Mouse (Mus musculus): Measurements from ENCODE around the gene Thumpd3. TPM values are rescaled to one million over a fixed set of nuclear protein-coding genes. Genes with fewer than 3 reads are reported as not detected.

Thumpd3 gene
- polyA plus RNA-seq, 1 experiment from 2014 or later = 50.4 TPM

DNA sequence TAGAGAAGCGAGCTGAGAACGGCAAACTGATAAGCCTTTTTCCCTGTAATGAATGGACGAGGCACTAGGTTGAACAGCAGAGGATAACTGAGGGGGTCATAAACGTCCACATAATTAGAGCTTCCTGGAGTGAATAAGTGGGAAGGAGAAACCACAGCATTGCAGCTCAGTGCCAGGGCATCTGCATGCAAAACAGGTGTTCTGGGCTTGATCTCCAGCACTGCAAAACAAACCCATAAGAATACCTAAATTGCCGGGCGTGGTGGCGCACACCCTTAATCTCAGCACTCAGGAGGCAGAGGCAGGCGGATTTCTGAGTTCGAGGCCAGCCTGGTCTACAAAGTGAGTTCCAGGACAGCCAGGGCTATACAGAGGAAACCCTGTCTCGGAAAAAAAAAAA, 17.3 kb downstream of the Thumpd3 start:
- no peak overlapping the region for H3K4me3 ChIP-seq (ENCODE audit: low read depth, low read length)
- H3K4me1 ChIP-seq (ENCODE audit: control insufficient read depth, insufficient read depth, low read length) = no peaks in the 10 kb centered on the region
- ATAC-seq (ENCODE audit: insufficient read depth, low FRiP score, low TSS enrichment) = no peak
- no peak overlapping the region for H3K4me2 ChIP-seq (ENCODE audit: low read depth)
- no peak overlapping the region for H3K27ac ChIP-seq (ENCODE audit: low read depth, low read length)
- no peak for DNase-seq (ENCODE audit: low spot score)
- H3K9me3 ChIP-seq (ENCODE audit: control insufficient read depth, low read length) = no peaks in the 10 kb centered on the region
- WGBS = 86% methylated on average over 10 of the region's 10 CpGs
- peaks cover 5% of the 10 kb centered on the region; the same call in 1 of the 2 replicates for H3K36me3 ChIP-seq (ENCODE audit: control insufficient read depth, insufficient read depth, low read length)
- H3K9ac ChIP-seq (ENCODE audit: low read length) = no peak overlapping the region
- H3K27me3 ChIP-seq (ENCODE audit: control insufficient read depth, insufficient read depth, low read length) = no peaks in the 10 kb centered on the region

DNA sequence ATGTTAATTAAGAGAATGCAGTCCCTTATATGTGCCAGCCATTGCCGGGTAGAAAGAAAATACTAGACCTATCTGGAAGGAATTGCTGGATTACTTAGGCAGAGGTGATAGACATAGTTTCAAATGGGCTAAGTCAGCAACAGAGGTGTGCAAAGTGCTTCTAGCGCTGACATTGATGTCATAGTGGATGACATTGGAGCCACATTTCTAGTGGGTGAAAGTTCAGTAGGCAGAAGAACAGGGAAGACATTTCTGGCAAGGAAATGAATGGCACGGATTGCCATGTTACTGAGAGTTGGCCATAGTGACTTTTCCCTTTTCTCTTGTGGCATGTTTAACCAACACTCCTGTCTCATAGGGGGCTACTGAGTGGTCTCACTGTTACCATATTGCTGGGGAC, 19.2 kb downstream of the Thumpd3 start:
- Histone ChIP-seq H3K27me3 (ENCODE audit: control insufficient read depth, insufficient read depth, low read length) (no peaks in the 10 kb centered on the region), H3K9me3 (ENCODE audit: control insufficient read depth, low read length) (no peaks in the 10 kb centered on the region), H3K9ac (ENCODE audit: low read length) (no peak overlapping the region), H3K4me2 (ENCODE audit: low read depth) (no peak overlapping the region), H3K36me3 (ENCODE audit: control insufficient read depth, insufficient read depth, low read length) (peaks cover 4% of the 10 kb centered on the region; the same call in 1 of the 2 replicates), H3K4me3 (ENCODE audit: low read depth, low read length) (no peak overlapping the region), H3K4me1 (ENCODE audit: control insufficient read depth, insufficient read depth, low read length) (no peaks in the 10 kb centered on the region), H3K27ac (ENCODE audit: low read depth, low read length) (no peak overlapping the region)
- DNase-seq (ENCODE audit: low spot score) (no peak), ATAC-seq (ENCODE audit: insufficient read depth, low FRiP score, low TSS enrichment) (no peak)
- WGBS = 96% methylated on average over 3 of the region's 3 CpGs

DNA sequence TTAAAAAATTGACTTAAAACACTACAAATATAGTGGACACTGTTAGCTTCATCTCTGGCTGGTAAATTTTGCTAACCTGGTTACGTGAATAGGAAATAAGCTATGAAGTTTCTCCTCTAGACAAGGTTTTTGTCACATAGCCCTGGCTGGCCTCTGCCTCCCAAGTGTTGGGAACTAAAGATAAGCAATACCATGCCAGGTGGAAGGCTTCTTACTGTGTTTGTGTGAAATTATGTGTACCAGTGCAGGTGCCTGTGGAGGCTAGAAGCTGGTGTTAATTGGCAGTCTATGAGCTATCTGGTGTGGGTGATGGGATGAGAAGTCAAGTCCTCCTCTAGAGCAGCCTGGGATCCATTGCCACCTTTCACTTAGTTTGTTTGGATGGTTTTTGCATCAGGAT, 23.1 kb downstream of the Thumpd3 start:
- DNase-seq (ENCODE audit: low spot score) (no peak), ATAC-seq (ENCODE audit: insufficient read depth, low FRiP score, low TSS enrichment) (no peak)
- no peaks in the 10 kb centered on the region for H3K27me3 ChIP-seq (ENCODE audit: control insufficient read depth, insufficient read depth, low read length)
- H3K27ac ChIP-seq (ENCODE audit: low read depth, low read length) = no peak overlapping the region
- 96% methylated on average over 1 of the region's 1 CpGs for WGBS
- no peak overlapping the region for H3K4me3 ChIP-seq (ENCODE audit: low read depth, low read length)
- no peak overlapping the region for H3K4me2 ChIP-seq (ENCODE audit: low read depth)
- no peak overlapping the region for H3K9ac ChIP-seq (ENCODE audit: low read length)
- H3K36me3 ChIP-seq (ENCODE audit: control insufficient read depth, insufficient read depth, low read length) = peaks cover 3% of the 10 kb centered on the region; the same call in 1 of the 2 replicates
- no peaks in the 10 kb centered on the region for H3K4me1 ChIP-seq (ENCODE audit: control insufficient read depth, insufficient read depth, low read length)
- H3K9me3 ChIP-seq (ENCODE audit: control insufficient read depth, low read length) = no peaks in the 10 kb centered on the region

DNA sequence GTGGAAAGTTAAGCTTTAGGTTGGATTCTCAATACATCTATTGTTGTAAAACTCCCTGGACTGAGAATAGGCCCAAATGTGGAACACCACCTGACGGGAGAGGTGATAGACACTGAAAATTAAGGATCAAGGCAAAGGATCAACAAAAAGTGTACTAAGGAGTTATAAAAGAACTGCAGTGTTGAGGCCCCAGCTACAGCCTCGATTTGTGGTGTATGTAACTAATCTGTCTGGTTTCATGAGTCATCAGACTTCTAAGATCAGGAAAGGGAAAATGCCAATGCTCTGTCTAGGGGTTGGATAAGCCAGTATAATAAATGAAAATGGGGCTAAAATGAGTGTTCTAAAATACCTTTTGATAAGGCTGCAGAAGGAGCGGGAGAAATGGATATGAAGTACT, 29.2 kb downstream of the Thumpd3 start:
- Histone ChIP-seq H3K9me3 (ENCODE audit: control insufficient read depth, low read length) (no peaks in the 10 kb centered on the region), H3K4me3 (ENCODE audit: low read depth, low read length) (peak overlapping the region; percentile 94), H3K4me2 (ENCODE audit: low read depth) (peak overlapping the region; percentile 87), H3K4me1 (ENCODE audit: control insufficient read depth, insufficient read depth, low read length) (peaks cover 6% of the 10 kb centered on the region; the same call in 1 of the 2 replicates), H3K36me3 (ENCODE audit: control insufficient read depth, insufficient read depth, low read length) (no peaks in the 10 kb centered on the region), H3K9ac (ENCODE audit: low read length) (peak overlapping the region; percentile 98; the same call in 1 of the 2 replicates), H3K27ac (ENCODE audit: low read depth, low read length) (no peak overlapping the region), H3K27me3 (ENCODE audit: control insufficient read depth, insufficient read depth, low read length) (no peaks in the 10 kb centered on the region)
- 52% methylated on average over 3 of the region's 3 CpGs for WGBS
- ATAC-seq (ENCODE audit: insufficient read depth, low FRiP score, low TSS enrichment) (no peak), DNase-seq (ENCODE audit: low spot score) (no peak)

DNA sequence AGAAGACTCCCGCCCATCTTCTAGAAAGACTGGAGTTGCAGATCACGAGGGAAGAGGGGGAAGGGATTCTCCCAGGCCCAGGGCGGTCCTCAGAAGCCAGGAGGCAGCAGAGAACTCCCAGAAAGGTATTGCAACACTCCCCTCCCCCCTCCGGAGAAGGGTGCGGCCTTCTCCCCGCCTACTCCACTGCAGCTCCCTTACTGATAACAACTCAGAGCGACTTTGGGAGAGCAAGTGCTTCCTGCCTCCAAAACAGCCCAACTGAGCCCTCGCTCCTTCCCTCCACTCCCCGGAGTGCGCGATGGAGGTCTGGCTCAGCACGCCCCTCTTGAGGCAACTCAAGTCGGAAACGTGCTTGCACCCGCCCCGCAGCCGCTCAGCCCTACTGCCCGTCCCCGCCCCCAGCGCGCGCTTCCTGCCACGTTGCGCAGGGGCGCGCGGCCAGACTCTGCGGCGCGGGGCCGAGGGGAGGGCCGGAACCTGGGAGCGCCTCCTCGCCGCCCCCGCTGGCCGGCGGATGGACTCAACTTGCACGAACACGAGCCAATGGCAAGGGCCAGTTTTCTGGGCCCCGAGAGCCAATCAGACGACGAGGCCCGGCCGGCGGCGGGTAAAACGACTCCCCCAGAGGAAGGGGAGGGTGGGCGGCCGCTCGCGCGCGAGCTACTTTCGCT, 30.1 kb downstream of the Thumpd3 start:
- Histone ChIP-seq H3K4me1 (ENCODE audit: control insufficient read depth, insufficient read depth, low read length) (peaks cover 8% of the 10 kb centered on the region; the same call in 1 of the 2 replicates), H3K27me3 (ENCODE audit: control insufficient read depth, insufficient read depth, low read length) (no peaks in the 10 kb centered on the region), H3K4me3 (ENCODE audit: low read depth, low read length) (peak overlapping the region; percentile 94), H3K27ac (ENCODE audit: low read depth, low read length) (peak overlapping the region; percentile 100), H3K9me3 (ENCODE audit: control insufficient read depth, low read length) (no peaks in the 10 kb centered on the region), H3K36me3 (ENCODE audit: control insufficient read depth, insufficient read depth, low read length) (no peaks in the 10 kb centered on the region), H3K9ac (ENCODE audit: low read length) (peak overlapping the region; percentile 98), H3K4me2 (ENCODE audit: low read depth) (peak overlapping the region; percentile 87)
- ATAC-seq (ENCODE audit: insufficient read depth, low FRiP score, low TSS enrichment) = peak; percentile 82
- under 1% methylated on average over 43 of the region's 55 CpGs for WGBS
- peak; percentile 98 for DNase-seq (ENCODE audit: low spot score)

DNA sequence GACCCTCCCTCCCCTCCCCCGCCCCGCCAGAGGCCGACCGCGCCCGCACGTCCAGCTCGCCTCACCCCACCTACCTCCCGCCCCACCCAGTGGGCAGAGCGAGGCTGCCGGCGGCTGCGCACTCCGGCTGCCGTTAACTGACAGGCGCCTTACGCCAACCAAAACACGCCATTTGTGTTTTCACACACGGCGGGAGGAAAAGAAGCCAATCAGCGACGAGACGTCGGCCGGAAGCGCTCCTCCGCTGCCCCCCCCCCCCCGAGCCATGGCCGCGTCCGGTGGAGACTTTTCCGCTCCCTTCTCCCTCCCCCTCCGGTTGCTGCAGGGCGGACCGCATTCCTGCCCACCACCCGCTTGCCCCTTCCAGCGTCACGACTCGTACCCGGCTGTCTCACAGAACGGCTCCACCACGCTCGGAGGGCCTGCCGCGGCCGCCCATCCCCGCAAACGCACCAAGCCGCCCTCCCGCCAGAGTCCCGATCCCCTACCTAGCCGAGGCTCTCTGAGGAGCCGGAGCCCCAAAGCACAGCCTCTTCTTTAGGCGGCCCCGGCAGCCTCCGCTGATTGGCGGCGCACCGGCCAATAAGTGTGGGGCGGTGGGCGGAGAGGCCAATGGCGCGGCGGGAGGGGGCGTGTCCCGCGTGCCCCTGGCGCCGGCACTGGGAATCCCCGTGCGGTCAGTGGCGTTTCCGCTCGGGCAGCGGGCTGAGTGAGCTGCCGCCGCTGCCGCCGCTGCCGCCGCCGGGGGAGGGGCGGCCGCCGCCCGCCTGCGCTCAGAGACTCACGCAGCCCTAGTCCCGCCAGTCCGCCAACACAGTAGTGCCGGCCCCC, 30.9 kb downstream of the Thumpd3 start, which contains the start of gene Setd5:
Gene Setd5 (plus strand): TSS at position 680 of the 831 bp plus-strand sequence.
- Histone ChIP-seq H3K36me3 (ENCODE audit: control insufficient read depth, insufficient read depth, low read length) (no peaks in the 10 kb centered on the region), H3K9me3 (ENCODE audit: control insufficient read depth, low read length) (no peaks in the 10 kb centered on the region), H3K27me3 (ENCODE audit: control insufficient read depth, insufficient read depth, low read length) (no peaks in the 10 kb centered on the region), H3K4me1 (ENCODE audit: control insufficient read depth, insufficient read depth, low read length) (peaks cover 9% of the 10 kb centered on the region), H3K27ac (ENCODE audit: low read depth, low read length) (peak within 1 kb of the TSS; percentile 100), H3K4me2 (ENCODE audit: low read depth) (peak within 1 kb of the TSS; percentile 88), H3K9ac (ENCODE audit: low read length) (peak within 1 kb of the TSS; percentile 98), H3K4me3 (ENCODE audit: low read depth, low read length) (peak within 1 kb of the TSS; percentile 94)
- peak; percentile 98 for DNase-seq (ENCODE audit: low spot score)
- WGBS = under 1% methylated on average over 63 of the region's 91 CpGs
- peak; percentile 92 for ATAC-seq (ENCODE audit: insufficient read depth, low FRiP score, low TSS enrichment)

DNA sequence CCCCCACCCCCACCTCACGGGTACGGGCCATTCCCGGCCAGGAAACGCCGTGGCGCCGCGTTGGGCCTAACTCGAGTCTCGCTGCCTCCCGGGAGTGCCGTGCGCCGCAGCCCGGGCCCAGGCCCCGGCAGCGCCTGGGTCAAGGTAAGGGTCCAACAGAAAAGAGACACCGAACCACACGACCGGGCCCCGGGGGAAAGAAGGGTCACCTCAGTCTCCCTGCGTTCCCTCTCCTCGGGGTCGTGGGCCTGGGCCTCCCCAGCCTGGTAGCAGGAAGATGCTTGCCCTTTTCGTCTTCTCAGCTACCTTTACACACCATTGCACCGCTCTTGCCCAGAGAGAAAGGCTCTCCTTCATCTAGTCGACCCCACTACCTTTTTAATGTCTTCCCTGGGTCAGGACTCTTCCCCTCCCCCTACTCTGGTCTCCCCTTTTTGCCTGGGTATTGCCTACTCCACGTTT, 31.6 kb downstream of the Thumpd3 start:
- Histone ChIP-seq H3K4me1 (ENCODE audit: control insufficient read depth, insufficient read depth, low read length) (peaks cover 15% of the 10 kb centered on the region), H3K9me3 (ENCODE audit: control insufficient read depth, low read length) (no peaks in the 10 kb centered on the region), H3K4me2 (ENCODE audit: low read depth) (peak overlapping the region; percentile 88), H3K9ac (ENCODE audit: low read length) (peak overlapping the region; percentile 98), H3K27ac (ENCODE audit: low read depth, low read length) (peak overlapping the region; percentile 100), H3K27me3 (ENCODE audit: control insufficient read depth, insufficient read depth, low read length) (no peaks in the 10 kb centered on the region), H3K36me3 (ENCODE audit: control insufficient read depth, insufficient read depth, low read length) (no peaks in the 10 kb centered on the region), H3K4me3 (ENCODE audit: low read depth, low read length) (peak overlapping the region; percentile 94)
- DNase-seq (ENCODE audit: low spot score) = no peak
- ATAC-seq (ENCODE audit: insufficient read depth, low FRiP score, low TSS enrichment) = no peak
- WGBS = under 1% methylated on average over 23 of the region's 28 CpGs

DNA sequence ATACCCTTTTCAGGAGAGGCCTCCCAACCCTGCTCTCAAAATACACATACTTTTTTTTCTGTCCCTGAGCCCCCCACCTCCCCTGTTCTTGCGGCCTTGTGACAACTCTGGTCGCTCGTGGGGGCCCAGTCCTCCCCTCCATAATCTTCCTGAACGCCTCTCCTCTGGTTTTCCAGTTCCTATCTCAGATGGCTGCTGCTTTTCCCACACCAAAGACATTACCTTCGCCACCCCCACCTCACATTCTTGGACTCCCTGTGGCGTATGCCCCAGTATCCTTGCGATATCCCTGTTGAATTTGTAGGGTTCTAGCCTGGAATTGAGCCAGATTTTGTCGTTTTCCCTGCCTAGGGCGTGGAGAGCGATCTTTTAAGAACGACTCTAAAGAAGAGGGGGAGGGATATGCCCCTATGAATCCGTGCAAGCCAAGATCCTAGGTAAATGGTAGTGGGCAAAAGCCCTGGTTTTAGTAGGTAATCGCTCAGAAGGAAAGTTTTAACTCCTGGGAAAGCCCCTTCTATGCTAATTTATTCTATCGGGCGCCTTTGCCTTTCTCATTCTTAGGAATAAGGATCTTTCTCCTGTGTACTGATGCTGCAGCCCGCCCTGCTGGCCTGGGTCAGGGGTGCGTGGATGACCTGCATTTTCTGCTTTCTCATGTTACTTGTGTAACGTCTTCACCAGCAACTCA, 32.2 kb downstream of the Thumpd3 start:
- H3K27ac ChIP-seq (ENCODE audit: low read depth, low read length) = peak overlapping the region; percentile 100
- no peaks in the 10 kb centered on the region for H3K36me3 ChIP-seq (ENCODE audit: control insufficient read depth, insufficient read depth, low read length)
- DNase-seq (ENCODE audit: low spot score) = peak; percentile 45
- no peaks in the 10 kb centered on the region for H3K27me3 ChIP-seq (ENCODE audit: control insufficient read depth, insufficient read depth, low read length)
- H3K9ac ChIP-seq (ENCODE audit: low read length) = peak overlapping the region; percentile 98
- H3K4me1 ChIP-seq (ENCODE audit: control insufficient read depth, insufficient read depth, low read length) = peaks cover 15% of the 10 kb centered on the region
- peak overlapping the region; percentile 88 for H3K4me2 ChIP-seq (ENCODE audit: low read depth)
- H3K9me3 ChIP-seq (ENCODE audit: control insufficient read depth, low read length) = no peaks in the 10 kb centered on the region
- no peak for ATAC-seq (ENCODE audit: insufficient read depth, low FRiP score, low TSS enrichment)
- peak overlapping the region; percentile 94 for H3K4me3 ChIP-seq (ENCODE audit: low read depth, low read length)
- under 1% methylated on average over 18 of the region's 18 CpGs for WGBS

Measured in neural tube, embryonic 11.5 days (tissue).